Mouse (Mus musculus): ENCODE results near the gene Kalrn. TPM values are rescaled to one million over a fixed set of nuclear protein-coding genes. Genes with fewer than 3 reads are reported as not detected.

Gene Kalrn
- polyA plus RNA-seq, 1 experiment from 2014 or later = 39.2 TPM

Other genes with a start within 250 kb of the Kalrn start
- gene Ropn1, start 76.4 kb upstream of the Kalrn start, polyA plus RNA-seq (2015; fragmentation: Nextera tagmentation; extraction: Ambion mirVana) = not detected in 2 replicates
- 3.5 and 4.0 TPM in 2 replicates for gene Ccdc14, start 117.1 kb upstream of the Kalrn start, polyA plus RNA-seq (2015; fragmentation: Nextera tagmentation; extraction: Ambion mirVana)
- 4.1 and 4.9 TPM in 2 replicates for gene Mylk, start 171.7 kb upstream of the Kalrn start, polyA plus RNA-seq (2015; fragmentation: Nextera tagmentation; extraction: Ambion mirVana)

Data from midbrain, embryonic 15.5 days (tissue).